Mouse (Mus musculus): ENCODE results near the gene Prickle1.

GRCm38 (mm10) chr15:93486066-93486465 is 109.6 kb downstream of the Prickle1 start:
- TF ChIP-seq CTCF (IDR thresholded peaks at IDR 0.05; ENCODE audit: control insufficient read depth, insufficient read depth, insufficient read length): no peak
- TF ChIP-seq MYOG (IDR thresholded peaks at IDR 0.05; ENCODE audit: control insufficient read depth, extremely low read depth, insufficient read length): no peak
- no peak for TF ChIP-seq CEBPB (IDR thresholded peaks at IDR 0.05; ENCODE audit: low read depth)
- no peak for TF ChIP-seq MAX (IDR thresholded peaks at IDR 0.05)
- TF ChIP-seq USF1 (IDR thresholded peaks at IDR 0.05; ENCODE audit: low read depth): no peak
- no peak for TF ChIP-seq MYOD1 (IDR thresholded peaks at IDR 0.05; ENCODE audit: control insufficient read depth, insufficient read length, low read depth)
- TF ChIP-seq FOSL1 (IDR thresholded peaks at IDR 0.05; ENCODE audit: insufficient read depth, low read length, poor library complexity, severe bottlenecking): no peak
